Mouse (Mus musculus) cortical plate, adult 2 months (tissue): ENCODE measurements at regions not wholly inside any gene's neighbourhood (a gene's known extent, or its start where the extent isn't known, plus 50 kb on each side); places are given as distances from the start of the nearest gene placed in this dataset.

Experiments used
- CTCF ChIP-seq: fragments of 200-500 bp; IDR thresholded peaks from 2 replicates; pipeline ENCODE4 v1.5.1; 2011; ENCODE audit warnings: mild to moderate bottlenecking, control low read depth, low read length; ENCODE audit not compliant: insufficient read depth; ENCODE audit errors: extremely low read depth
- POLR2A ChIP-seq: fragments of 200-500 bp; IDR thresholded peaks from 2 replicates; pipeline ENCODE4 v1.6.1; 2011; ENCODE audit warnings: mild to moderate bottlenecking, low read length, control low read depth; ENCODE audit not compliant: insufficient read depth; ENCODE audit errors: extremely low read depth

DNA sequence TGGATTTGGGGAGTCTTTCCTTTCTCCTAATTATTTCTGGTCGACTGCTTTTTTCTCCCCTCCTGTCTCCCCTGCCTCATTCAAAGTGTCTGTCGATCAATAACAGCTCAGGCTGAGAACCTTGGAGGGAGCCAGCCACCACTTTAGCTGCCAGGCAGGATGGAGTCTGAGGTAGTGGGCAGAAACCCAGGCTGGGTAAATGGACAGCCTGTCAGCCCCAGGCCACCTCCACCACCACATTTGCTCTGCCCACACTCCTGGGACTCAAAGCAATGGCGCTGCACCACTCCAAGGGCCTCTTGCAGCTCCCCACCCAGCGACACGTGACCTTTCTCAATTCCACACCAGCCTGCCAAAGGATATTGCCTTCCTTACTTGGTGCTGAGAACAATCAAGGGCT, 290.7 kb upstream of the Myt1l start:
- TF ChIP-seq POLR2A (no peak), CTCF (no peak)
